Mouse (Mus musculus) MEL (cell line): ENCODE data around the gene Rora. TPM values are rescaled to one million over a fixed set of nuclear protein-coding genes. Genes with fewer than 3 reads are reported as not detected.

Experiments
- DNase-seq: peaks from one replicate; pipeline ENCODE4 v3.0.0; 2011; ENCODE audit warnings: low read depth, low spot score
- H3K27ac ChIP-seq: 2 replicates; pipeline ENCODE4 v1.5.1; 2012; ENCODE audit warnings: low read depth, mild to moderate bottlenecking, control low read depth, low read length, moderate library complexity; ENCODE audit not compliant: control insufficient read depth
- H3K27me3 ChIP-seq, 2 experiments: fragments of 150-350 bp in 1 of 2; sonication (generic) in 1 of 2; 2 replicates each; pipeline ENCODE4 v1.6.1; 2012; ENCODE audit warnings: low read length in 2 of 2, mild to moderate bottlenecking in 2 of 2, improper control_type of control experiment in 1 of 2, moderate library complexity in 1 of 2; ENCODE audit not compliant: insufficient read depth in 2 of 2, control insufficient read depth in 1 of 2
- H3K36me3 ChIP-seq, 2 experiments: 2 replicates each; pipeline ENCODE4 v1.6.1; 2012 to 2014; ENCODE audit warnings: low read length in 2 of 2, improper control_type of control experiment in 1 of 2, inconsistent platforms in 1 of 2, mild to moderate bottlenecking in 1 of 2; ENCODE audit not compliant: insufficient read depth in 2 of 2, control insufficient read depth in 1 of 2
- H3K4me1 ChIP-seq, 2 experiments: fragments of 150-350 bp in 1 of 2; sonication (generic) in 1 of 2; 2 replicates each; pipeline ENCODE4 v1.6.1; 2012; ENCODE audit warnings: low read length in 2 of 2, improper control_type of control experiment in 1 of 2, mild to moderate bottlenecking in 1 of 2; ENCODE audit not compliant: insufficient read depth in 2 of 2, control insufficient read depth in 1 of 2
- H3K4me3 ChIP-seq, 2 experiments: fragments of 150-350 bp in 1 of 2; sonication (generic) in 1 of 2; 2 replicates each; pipeline ENCODE4 v1.5.1; 2012; ENCODE audit warnings: low read depth in 2 of 2, low read length in 2 of 2, mild to moderate bottlenecking in 2 of 2, moderate library complexity in 2 of 2, control low read depth in 1 of 2, improper control_type of control experiment in 1 of 2; ENCODE audit not compliant: control insufficient read depth in 1 of 2, insufficient read depth in 1 of 2
- H3K79me2 ChIP-seq: 2 replicates; pipeline ENCODE4 v1.6.1; 2012; ENCODE audit warnings: mild to moderate bottlenecking, low read length, moderate library complexity; ENCODE audit not compliant: control insufficient read depth, poor library complexity, insufficient read depth
- H3K9ac ChIP-seq: 2 replicates; pipeline ENCODE4 v1.6.1; 2012; ENCODE audit warnings: low read depth, mild to moderate bottlenecking, control low read depth, low read length, moderate library complexity; ENCODE audit not compliant: control insufficient read depth, poor library complexity, severe bottlenecking
- H3K9me3 ChIP-seq: fragments of 150-350 bp; sonication (generic); replicated peaks from 2 replicates; pipeline ENCODE4 v1.6.1; 2012; ENCODE audit warnings: mild to moderate bottlenecking, low read length, improper control_type of control experiment, moderate library complexity; ENCODE audit not compliant: insufficient read depth
- BHLHE40 ChIP-seq: IDR thresholded peaks from 2 replicates; pipeline ENCODE4 v1.6.1; 2012; ENCODE audit warnings: low read depth, mild to moderate bottlenecking, inconsistent platforms, low read length, improper control_type of control experiment, borderline replicate concordance
- CHD1 ChIP-seq: IDR thresholded peaks from 2 replicates; pipeline ENCODE4 v1.6.1; 2012; ENCODE audit warnings: low read depth, mild to moderate bottlenecking, inconsistent platforms, low read length, improper control_type of control experiment
- CHD2 ChIP-seq: IDR thresholded peaks from 2 replicates; pipeline ENCODE4 v1.6.1; 2011; ENCODE audit warnings: low read length, improper control_type of control experiment
- CTCF ChIP-seq, 3 experiments: IDR thresholded peaks in 2 of 3; conservative IDR thresholded peaks in 1 of 3; 2 replicates each; pipeline ENCODE4 v1.5.1; 2011 to 2012; ENCODE audit warnings: low read length in 3 of 3, low read depth in 2 of 3, mild to moderate bottlenecking in 2 of 3, improper control_type of control experiment in 1 of 3, inconsistent platforms in 1 of 3, mixed read lengths in 1 of 3, moderate library complexity in 1 of 3; ENCODE audit not compliant: control insufficient read depth in 1 of 3, insufficient read depth in 1 of 3, poor library complexity in 1 of 3, severe bottlenecking in 1 of 3
- E2F4 ChIP-seq: IDR thresholded peaks from 2 replicates; pipeline ENCODE4 v1.6.1; 2011; ENCODE audit warnings: low read depth, low read length, improper control_type of control experiment, borderline replicate concordance
- EP300 ChIP-seq, 2 experiments: IDR thresholded peaks; 2 replicates each; pipeline ENCODE4 v1.6.1; 2011; ENCODE audit warnings: improper control_type of control experiment in 2 of 2, low read length in 2 of 2, low read depth in 1 of 2, mild to moderate bottlenecking in 1 of 2
- ETS1 ChIP-seq: IDR thresholded peaks from 2 replicates; pipeline ENCODE4 v1.6.1; 2012; ENCODE audit warnings: low read depth, mild to moderate bottlenecking, inconsistent platforms, low read length, improper control_type of control experiment, moderate library complexity
- GABPA ChIP-seq: IDR thresholded peaks from 2 replicates; pipeline ENCODE4 v1.6.1; 2012; ENCODE audit warnings: low read depth, mild to moderate bottlenecking, inconsistent platforms, low read length, improper control_type of control experiment, moderate library complexity
- HCFC1 ChIP-seq: IDR thresholded peaks from 2 replicates; pipeline ENCODE4 v1.6.1; 2012; ENCODE audit warnings: low read depth, mild to moderate bottlenecking, inconsistent platforms, low read length, improper control_type of control experiment, moderate library complexity
- MAFK ChIP-seq: IDR thresholded peaks from 2 replicates; pipeline ENCODE4 v1.6.1; 2011; ENCODE audit warnings: low read depth, mild to moderate bottlenecking, low read length, improper control_type of control experiment, borderline replicate concordance
- MAX ChIP-seq: IDR thresholded peaks from 2 replicates; pipeline ENCODE4 v1.6.1; 2011; ENCODE audit warnings: low read length, improper control_type of control experiment
- MAZ ChIP-seq: IDR thresholded peaks from 2 replicates; pipeline ENCODE4 v1.6.1; 2012; ENCODE audit warnings: low read depth, mild to moderate bottlenecking, inconsistent platforms, low read length, improper control_type of control experiment
- MEF2A ChIP-seq: IDR thresholded peaks from 2 replicates; pipeline ENCODE4 v1.6.1; 2014; ENCODE audit warnings: low read depth, mild to moderate bottlenecking, inconsistent platforms, low read length, improper control_type of control experiment; ENCODE audit not compliant: poor library complexity, insufficient replicate concordance, severe bottlenecking; ENCODE audit errors: extremely low read depth
- MYB ChIP-seq: IDR thresholded peaks from 2 replicates; pipeline ENCODE4 v1.6.1; 2011; ENCODE audit warnings: mild to moderate bottlenecking, low read depth, low read length, improper control_type of control experiment
- NELFE ChIP-seq: IDR thresholded peaks from 2 replicates; pipeline ENCODE4 v1.6.1; 2011; ENCODE audit warnings: low read depth, low read length, improper control_type of control experiment
- NRF1 ChIP-seq: IDR thresholded peaks from 2 replicates; pipeline ENCODE4 v1.6.1; 2014; ENCODE audit warnings: low read depth, mild to moderate bottlenecking, inconsistent platforms, low read length, improper control_type of control experiment, moderate library complexity; ENCODE audit not compliant: poor library complexity, insufficient read depth, severe bottlenecking
- POLR2AphosphoS2 ChIP-seq: IDR thresholded peaks from 2 replicates; pipeline ENCODE4 v1.6.1; 2011; ENCODE audit warnings: low read length, improper control_type of control experiment
- RAD21 ChIP-seq: IDR thresholded peaks from 2 replicates; pipeline ENCODE4 v1.6.1; 2011; ENCODE audit warnings: mild to moderate bottlenecking, low read depth, low read length, improper control_type of control experiment
- RCOR1 ChIP-seq: IDR thresholded peaks from 2 replicates; pipeline ENCODE4 v1.6.1; 2012; ENCODE audit warnings: low read depth, mild to moderate bottlenecking, inconsistent platforms, low read length, improper control_type of control experiment
- SIN3A ChIP-seq: IDR thresholded peaks from 2 replicates; pipeline ENCODE4 v1.6.1; 2012; ENCODE audit warnings: low read length, improper control_type of control experiment, inconsistent platforms
- SMC3 ChIP-seq: IDR thresholded peaks from 2 replicates; pipeline ENCODE4 v1.6.1; 2011; ENCODE audit warnings: low read depth, low read length, improper control_type of control experiment
- TAL1 ChIP-seq: IDR thresholded peaks from 2 replicates; pipeline ENCODE4 v1.6.1; 2012; ENCODE audit warnings: mild to moderate bottlenecking, inconsistent platforms, low read length, moderate library complexity, mixed read lengths
- UBTF ChIP-seq: IDR thresholded peaks from 2 replicates; pipeline ENCODE4 v1.6.1; 2012; ENCODE audit warnings: low read depth, mild to moderate bottlenecking, inconsistent platforms, low read length, improper control_type of control experiment, moderate library complexity, borderline replicate concordance; ENCODE audit not compliant: insufficient read depth
- USF1 ChIP-seq: IDR thresholded peaks from 2 replicates; pipeline ENCODE4 v1.6.1; 2014; ENCODE audit warnings: low read depth, mild to moderate bottlenecking, inconsistent platforms, low read length, improper control_type of control experiment, moderate library complexity
- USF2 ChIP-seq, 2 experiments: IDR thresholded peaks; 2 replicates each; pipeline ENCODE4 v1.6.1; 2011 to 2012; ENCODE audit warnings: improper control_type of control experiment in 2 of 2, low read length in 2 of 2, borderline replicate concordance in 1 of 2, inconsistent platforms in 1 of 2, low read depth in 1 of 2, mild to moderate bottlenecking in 1 of 2; ENCODE audit not compliant: insufficient read depth in 1 of 2
- ZKSCAN1 ChIP-seq: IDR thresholded peaks from 2 replicates; pipeline ENCODE4 v1.6.1; 2012; ENCODE audit warnings: low read depth, mild to moderate bottlenecking, inconsistent platforms, low read length, improper control_type of control experiment, moderate library complexity
- ZNF384 ChIP-seq: IDR thresholded peaks from 2 replicates; pipeline ENCODE4 v1.6.1; 2012; ENCODE audit warnings: low read depth, mild to moderate bottlenecking, inconsistent platforms, low read length, improper control_type of control experiment
- polyA plus RNA-seq, 2 experiments: library from polyadenylated mRNA; stranded (reverse) in 1 of 2; unstranded in 1 of 2; fragments of >175 nt in 1 of 2; fragments of >200 nt in 1 of 2; gene quantifications; 2 replicates each; pipeline versions ENCODE4 v1.2.1 to v1.2.4; 2012; ENCODE audit warnings: low replicate concordance in 2 of 2, low read depth in 1 of 2; ENCODE audit not compliant: insufficient read length in 2 of 2, insufficient read depth in 1 of 2, missing spikeins in 1 of 2
- total RNA-seq: library from RNA; depleted of rRNA; stranded (reverse); fragments of 300-350 nt; gene quantifications from 2 replicates; pipeline ENCODE4 v1.2.3, GENCODE M21; 2012

The Rora gene
- total and polyA plus RNA-seq, 3 experiments, result not detected

GRCm38 (mm10) chr9:69242538-69242937 lies 589.0 kb downstream of the Rora start:
- H3K27me3 ChIP-seq, result no peaks in the 10 kb centered on the region
- H3K79me2 ChIP-seq, result no peaks in the 10 kb centered on the region
- H3K4me1 ChIP-seq, result no peaks in the 10 kb centered on the region
- H3K4me3 ChIP-seq, result no peak overlapping the region
- no peak for DNase-seq
- H3K9me3 ChIP-seq, result no peaks in the 10 kb centered on the region
- H3K27ac ChIP-seq, result no peak overlapping the region
- TF ChIP-seq CHD1 (no peak), SIN3A (no peak), ZNF384 (no peak), RAD21 (no peak), NELFE (no peak), TAL1 (no peak), MEF2A (no peak), USF1 (no peak), SMC3 (no peak), E2F4 (no peak), MYB (no peak), BHLHE40 (no peak), UBTF (no peak), RCOR1 (no peak), GABPA (no peak), MAZ (no peak), EP300 (IDR thresholded peaks at IDR 0.05; ENCODE audit: low read depth in 1 of 2, low read length in 2 of 2) (no peak), POLR2AphosphoS2 (no peak), MAFK (no peak), ETS1 (no peak)
- TF ChIP-seq, all 39 proteins: peak for 0
- H3K9ac ChIP-seq, result no peak overlapping the region
- no peaks in the 10 kb centered on the region for H3K36me3 ChIP-seq

GRCm38 (mm10) chr9:69243626-69244025 lies 590.0 kb downstream of the Rora start:
- Histone ChIP-seq H3K36me3 (no peaks in the 10 kb centered on the region), H3K79me2 (no peaks in the 10 kb centered on the region), H3K27me3 (no peaks in the 10 kb centered on the region), H3K4me3 (no peak overlapping the region), H3K9ac (no peak overlapping the region), H3K9me3 (no peaks in the 10 kb centered on the region), H3K4me1 (no peaks in the 10 kb centered on the region), H3K27ac (no peak overlapping the region)
- no peak for TF ChIP-seq NRF1
- no peak for TF ChIP-seq TAL1
- no peak for TF ChIP-seq USF2 (IDR thresholded peaks at IDR 0.05; ENCODE audit: borderline replicate concordance in 1 of 2, insufficient read depth in 1 of 2, low read depth in 1 of 2, low read length in 2 of 2)
- TF ChIP-seq E2F4, result no peak
- TF ChIP-seq BHLHE40, result no peak
- TF ChIP-seq CHD2, result no peak
- TF ChIP-seq ZKSCAN1, result no peak
- TF ChIP-seq GABPA, result no peak
- TF ChIP-seq MYB, result no peak
- TF ChIP-seq EP300 (IDR thresholded peaks at IDR 0.05; ENCODE audit: low read depth in 1 of 2, low read length in 2 of 2), result no peak
- no peak for TF ChIP-seq HCFC1
- TF ChIP-seq MAX, result no peak
- TF ChIP-seq CTCF (IDR thresholded peaks at IDR 0.05 in 2 of 3, conservative IDR thresholded peaks at IDR 0.05 in 1 of 3; ENCODE audit: control insufficient read depth in 1 of 3, insufficient read depth in 1 of 3, low read depth in 2 of 3, low read length in 3 of 3, poor library complexity in 1 of 3, severe bottlenecking in 1 of 3), result no peak
- no peak for TF ChIP-seq UBTF
- no peak for DNase-seq
